Mouse (Mus musculus) T-helper 2 cell (primary cell): ENCODE measurements around the gene Trpm8.

Experiments
- in situ Hi-C: fragments of 300-600 bp; cut with MboI, MseI; formaldehyde crosslinking; loops from one replicate; pipeline ENCODE4 v1.15.1; 2025; ENCODE audit warnings: high pct_unique_total_duplicates

Trpm8 gene

DNA sequence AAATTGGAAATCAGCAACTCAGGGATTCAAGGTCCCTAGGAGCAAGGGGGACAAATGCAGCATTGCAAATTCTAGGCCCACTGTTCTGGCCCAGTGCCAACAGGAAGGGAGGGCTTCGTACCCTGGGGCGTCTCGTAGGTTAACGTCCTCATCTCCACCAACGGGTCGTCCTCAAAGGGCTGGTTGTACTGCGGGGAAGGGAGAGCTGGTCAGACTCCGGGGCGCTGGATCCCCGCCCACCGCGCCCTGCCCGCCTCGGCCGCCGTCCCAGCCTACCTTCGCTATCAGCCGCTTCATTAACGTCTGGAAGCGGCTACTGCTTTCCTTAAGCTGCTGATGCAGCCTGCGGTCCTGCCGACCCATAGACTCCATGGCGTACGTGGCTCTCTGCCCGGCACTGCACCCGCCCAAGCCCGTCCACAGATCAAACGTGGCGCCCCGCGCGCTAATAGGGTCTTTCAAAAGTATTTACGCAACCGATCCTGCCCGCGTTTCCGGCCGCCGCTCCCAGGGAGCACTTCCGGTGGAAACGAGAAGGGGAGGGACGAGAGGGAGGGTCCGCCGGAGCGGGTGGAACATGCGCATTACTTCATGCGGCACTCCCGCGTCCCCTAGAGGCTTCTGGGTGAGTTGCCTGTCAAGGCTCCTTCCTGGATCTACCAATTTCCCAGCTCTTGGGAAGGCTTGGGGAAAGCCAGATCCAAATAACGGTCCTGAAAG lies at the start of gene Trpm8, which contains the start of gene Hjurp:
Gene Trpm8, plus strand, starts transcription at position 564 of the 720 bp plus-strand sequence.
Gene Hjurp, minus strand, starts transcription at position 536 of the 720 bp plus-strand sequence.
- in situ Hi-C loops: no loop called here

DNA sequence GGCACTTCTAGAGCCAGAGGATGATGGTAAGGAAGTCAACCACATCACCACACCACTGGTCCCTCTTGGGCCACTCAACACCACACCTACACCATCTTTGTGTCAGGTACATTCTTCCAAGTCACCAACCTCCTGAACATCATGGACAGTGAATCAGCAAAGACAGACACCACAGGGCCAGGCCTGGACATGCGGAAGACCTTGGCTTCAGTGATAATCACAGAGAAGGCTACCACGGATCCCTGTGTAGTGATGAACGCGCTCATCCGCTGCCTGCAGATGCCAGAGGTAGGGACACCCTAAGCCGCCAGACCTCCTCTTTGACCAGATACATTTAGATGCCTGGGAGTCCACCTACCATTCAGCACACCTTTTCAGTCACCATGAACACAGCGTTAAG lies 49.3 kb upstream of the Trpm8 start:
- in situ Hi-C loops: no loop called here

DNA sequence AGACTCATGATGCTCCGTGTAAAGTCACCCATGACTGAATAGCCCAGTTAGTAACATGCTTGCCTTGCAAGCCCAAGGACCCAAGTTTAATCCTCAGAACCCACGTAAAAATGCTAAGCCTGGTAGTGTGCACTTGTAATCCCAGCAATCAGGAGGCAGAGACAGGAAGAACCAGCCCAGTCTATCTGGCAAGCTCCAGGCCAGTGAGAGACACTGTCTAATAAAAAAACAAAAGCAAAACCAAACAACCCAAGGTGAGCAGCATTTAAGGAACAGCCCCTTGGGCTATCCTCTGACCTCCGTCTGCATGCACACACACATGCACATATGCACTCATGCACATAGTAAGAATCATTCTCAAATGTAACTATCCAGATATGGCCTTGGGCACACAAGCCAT lies 47.9 kb upstream of the Trpm8 start:
- in situ Hi-C loops: no loop called here

DNA sequence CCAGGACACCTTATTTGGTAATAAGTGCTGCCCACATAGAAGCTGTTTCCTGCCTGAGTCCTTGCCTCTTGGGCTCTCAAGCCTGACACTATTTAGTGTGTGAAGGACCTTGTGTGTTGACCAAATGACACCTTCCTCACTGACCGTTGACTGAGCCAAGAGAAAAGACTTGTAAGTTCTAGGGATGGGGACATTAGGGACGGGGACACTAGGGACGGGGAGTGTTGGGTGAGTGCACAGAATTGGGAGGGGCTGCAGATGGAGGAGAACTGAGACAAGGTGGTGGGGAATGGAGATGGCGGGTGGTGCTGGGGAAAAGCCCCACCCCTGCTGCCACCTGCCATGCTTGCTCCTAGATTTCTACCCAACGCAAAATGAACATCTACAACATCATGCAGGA lies 47.5 kb upstream of the Trpm8 start:
- in situ Hi-C loops: no loop called here

DNA sequence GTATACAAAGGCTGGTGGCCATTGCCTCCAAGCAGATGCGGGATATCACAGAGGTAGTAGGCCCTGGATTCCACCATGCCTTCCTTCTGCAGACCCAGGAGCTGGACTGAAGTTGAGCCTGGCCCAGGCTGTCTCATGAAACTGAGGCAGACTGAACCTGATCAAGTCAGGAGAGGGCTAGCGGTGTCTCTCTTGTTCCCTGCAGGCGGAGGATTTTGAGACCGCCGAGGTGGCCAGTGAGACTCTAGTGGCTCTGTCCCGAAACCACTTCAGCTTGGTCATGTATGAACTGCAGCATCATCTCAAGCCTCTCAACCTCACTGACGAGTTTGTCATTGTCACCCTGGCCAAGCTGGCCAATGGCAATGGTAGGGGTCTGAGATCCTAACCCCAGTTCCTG lies 47.0 kb upstream of the Trpm8 start:
- in situ Hi-C loops: no loop called here

DNA sequence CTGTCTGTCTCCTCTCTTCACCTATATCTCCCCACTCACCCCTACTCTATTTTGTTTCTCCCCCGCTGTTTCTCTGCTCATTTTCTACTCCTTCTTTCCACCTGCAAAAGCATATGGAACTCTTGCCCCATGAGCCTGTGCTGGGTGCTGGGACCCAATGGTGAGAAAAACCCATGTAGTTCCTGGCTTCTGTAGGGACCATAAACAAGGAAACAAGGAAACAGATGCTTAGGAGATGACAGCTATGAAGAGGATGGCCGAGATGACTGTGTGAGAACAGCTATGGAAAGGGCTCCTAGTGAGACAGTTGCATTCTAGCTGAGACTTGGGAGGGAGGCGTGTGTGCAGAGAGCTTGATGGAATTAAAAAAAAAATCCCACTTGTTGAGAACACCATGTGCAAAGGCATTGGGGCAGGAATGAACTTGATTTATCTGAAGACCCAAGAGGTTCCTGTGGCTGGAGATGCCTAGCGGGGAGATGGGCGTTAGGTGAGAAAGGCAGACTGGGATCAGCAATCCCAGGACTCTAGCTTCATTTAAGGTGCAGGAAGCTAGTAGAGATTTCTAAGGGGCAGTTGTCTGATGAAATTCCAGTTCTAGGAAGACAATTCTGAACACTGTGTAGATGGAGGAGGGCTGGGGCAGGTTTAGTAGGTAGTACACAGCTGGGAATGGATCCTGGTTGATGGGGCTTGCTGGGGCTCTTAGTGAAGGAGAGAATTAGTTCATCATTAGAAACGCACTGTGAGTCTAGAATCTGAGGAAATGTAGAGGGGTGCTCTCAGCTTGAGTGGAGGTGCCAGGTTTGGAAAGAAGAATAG lies 46.3 kb upstream of the Trpm8 start:
- in situ Hi-C loops: no loop called here

DNA sequence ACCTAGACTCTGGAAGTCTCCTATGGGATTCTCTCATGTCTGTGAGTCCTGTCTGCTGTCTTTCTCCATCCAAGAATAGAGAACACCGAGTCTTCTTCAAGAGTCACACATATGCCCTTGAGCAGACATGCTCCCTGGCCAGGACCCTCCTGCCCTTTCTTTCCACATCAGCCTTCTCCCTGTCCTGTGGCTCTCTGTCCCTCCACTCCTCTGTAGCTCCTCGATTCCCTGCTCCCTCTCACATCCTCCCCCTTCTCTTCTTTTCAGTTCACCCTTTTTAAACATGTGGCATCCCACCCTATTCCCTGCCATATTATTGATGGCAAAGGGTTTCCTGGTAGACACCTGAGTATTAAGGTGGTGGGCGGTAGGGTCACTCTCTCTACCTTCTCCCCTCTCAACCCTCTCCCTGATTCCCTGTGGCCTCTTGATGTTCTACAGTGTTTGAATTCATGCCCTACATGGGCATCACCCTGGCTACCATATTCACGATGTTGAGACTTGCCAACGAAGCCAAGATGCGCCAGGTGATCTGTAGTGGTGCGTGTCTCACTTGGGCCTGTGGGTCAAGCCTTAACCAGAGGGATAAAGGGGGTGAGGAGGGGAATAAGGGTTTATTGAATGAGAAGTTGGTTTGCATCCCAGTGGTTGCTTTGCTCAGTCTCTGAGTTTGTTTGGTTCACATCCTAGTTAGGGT lies 45.5 kb upstream of the Trpm8 start:
- in situ Hi-C loops: no loop called here

DNA sequence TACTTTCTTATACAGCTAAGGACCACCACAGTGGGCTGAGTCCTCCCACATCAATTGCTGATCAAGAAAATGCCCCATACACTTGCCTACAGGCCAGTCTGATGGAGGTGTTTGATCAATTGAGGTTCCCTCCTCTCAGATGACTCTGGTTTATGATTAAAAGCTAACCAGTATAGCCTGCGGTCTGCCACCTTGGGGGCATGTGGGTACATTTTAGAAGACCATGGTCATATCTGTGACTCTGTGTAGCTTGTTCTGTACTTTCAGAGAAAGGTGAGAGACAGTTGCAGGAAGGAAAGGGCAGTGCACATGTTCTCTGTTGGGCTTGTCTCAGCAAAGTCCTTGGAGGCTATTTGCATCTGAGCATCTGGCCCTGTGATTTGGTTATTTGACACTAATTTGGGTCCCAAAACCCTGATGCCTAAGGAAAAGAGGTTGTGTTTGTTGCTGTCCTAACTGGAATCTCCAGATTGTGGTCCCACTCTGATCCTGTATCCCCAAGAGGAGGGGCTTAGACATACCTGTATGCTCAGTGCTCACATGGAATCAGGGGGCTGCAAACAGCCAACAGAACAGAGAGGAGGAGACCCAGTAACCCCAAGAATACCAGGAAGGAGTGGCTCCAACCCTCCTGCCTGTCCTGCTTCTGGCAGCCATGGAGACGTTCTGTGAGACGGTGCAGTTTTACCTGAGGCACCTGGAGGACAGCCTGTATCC lies 44.6 kb upstream of the Trpm8 start:
- in situ Hi-C loops: no loop called here

DNA sequence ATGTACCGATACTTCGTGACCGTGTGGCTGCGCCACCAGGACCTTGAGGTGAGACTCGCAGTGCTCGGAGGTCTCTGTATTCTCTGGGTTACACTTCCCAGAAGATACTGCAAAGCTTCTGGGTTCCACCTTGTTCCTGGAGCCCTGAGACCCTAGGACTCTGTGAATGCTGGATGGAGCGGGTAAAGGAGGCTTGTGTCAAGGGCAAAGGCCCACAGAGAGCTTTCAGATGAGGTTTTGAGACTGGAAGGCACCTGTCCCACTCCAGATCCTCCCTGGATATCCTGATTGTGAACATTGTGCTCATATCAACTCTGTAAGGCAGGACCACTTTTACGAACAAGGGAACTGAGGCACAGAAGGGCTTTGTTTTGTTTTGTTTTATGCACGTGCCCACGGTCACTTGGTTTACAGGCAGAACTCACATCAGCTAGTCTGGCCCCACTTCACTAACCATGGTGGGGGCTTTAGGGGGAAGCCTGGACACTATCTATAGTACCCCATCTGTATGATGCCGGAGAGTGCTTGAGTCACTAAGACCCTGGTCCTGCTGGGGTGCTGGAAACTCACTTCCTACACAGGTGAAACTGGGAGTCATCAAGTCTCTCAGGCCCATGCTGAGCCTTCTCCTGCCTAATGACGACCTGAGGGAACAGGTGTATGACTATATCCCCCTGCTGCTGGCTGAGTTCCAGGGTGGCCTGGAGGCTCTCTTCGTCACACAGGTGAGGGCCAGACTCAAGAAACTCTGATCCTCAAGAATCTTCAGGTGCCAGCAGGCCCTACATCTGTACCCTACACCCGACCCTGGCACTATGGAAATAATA lies 43.8 kb upstream of the Trpm8 start:
- in situ Hi-C loops: no loop called here

DNA sequence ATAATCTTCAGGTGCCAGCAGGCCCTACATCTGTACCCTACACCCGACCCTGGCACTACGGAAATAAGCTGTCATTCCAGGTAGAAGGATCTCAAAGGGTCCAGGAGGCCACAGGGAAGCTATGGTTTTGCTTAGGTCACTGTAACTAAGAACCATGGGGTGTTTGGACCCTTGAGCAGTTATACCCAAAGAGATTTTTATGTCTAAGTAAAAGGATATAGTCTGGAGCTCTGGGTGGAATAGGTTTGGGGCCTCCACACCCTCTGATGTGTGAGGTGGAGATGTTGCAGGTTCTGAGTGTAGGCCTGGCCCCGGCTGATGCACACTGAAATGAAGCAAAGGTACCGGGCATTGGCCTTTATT lies 43.2 kb upstream of the Trpm8 start:
- in situ Hi-C loops: no loop called here

DNA sequence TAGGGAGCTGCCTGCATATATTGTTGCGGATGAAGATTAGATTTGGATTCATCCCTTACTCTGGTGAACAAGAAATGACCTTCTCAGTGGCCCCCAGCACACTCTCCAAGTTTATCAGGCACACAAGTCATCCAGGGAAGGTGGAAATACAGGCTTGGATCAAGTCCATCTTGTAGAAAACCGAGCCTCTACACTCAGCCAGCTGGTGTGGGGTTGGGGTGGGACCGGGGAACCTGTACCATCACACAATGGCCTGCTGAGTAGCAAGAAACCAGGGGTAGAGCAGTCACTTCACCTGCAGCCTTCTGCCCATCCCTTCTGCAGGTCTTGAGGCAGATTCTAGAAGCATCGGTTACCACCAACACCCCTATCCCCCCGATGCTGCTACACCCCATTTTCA lies 42.8 kb upstream of the Trpm8 start:
- in situ Hi-C loops: no loop called here

DNA sequence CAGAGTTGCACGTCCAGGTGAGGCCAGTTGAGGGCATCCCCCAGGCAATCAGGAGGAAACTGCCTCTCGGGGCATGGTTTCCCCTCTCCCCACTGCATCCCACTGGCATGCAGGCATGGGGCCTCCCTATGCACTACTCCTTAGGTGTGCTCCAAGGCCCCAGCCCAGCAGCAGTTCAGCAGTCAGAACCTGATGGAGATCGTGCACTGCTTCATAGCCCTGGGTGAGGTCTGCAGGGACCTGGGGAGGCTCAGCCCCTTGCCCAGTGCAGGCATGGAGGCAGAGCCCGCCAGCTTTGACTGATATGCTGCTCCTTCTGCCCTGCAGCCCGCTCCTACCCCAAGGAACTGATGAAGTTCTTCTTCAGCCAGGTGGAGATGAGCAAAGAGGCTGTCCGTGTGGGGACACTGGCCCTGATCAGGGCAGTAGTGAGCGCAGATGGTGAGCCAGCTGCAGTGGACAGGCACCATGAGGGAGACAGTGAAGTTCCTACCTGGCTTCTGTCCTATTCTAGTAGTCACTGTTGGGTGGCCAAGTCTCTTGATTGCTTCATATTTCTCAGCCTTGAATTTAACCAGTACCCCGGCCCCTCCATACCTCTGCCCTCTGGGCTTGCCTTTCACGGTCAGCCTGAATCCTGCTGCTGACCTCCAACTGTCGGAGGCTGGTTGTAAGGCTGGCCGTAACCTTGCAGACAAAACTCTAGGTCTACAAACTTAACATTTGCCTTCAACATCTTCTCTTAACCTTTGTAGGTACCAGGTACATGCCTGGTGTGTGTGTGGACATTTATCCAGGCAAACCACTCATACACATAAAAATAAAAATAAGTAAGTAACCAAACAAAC lies 42.2 kb upstream of the Trpm8 start:
- in situ Hi-C loops: no loop called here

DNA sequence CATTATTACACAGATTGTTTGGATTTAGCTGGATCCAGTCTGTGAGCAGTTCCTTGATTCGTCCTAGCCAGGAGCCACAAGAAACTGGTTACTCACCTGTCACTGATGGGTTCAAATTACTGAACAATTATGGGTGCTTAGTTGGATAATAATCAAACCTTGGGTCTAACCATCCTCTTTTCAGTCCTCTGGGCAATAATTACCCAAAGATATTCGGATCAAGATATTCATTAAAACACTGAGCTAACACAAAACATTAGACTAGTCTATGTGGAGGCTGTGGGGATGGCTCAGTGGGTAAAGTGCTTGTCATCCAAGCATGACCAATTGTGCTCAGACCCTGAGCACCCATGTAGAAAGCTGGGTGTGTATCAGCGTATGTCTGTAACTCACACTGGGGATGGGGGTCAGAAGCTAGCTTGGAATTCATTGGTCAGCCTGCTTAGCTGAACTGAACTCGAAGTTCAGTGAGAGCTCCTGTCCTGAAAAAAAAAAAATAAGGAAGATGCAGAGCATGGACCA lies 41.5 kb upstream of the Trpm8 start:
- in situ Hi-C loops: no loop called here

DNA sequence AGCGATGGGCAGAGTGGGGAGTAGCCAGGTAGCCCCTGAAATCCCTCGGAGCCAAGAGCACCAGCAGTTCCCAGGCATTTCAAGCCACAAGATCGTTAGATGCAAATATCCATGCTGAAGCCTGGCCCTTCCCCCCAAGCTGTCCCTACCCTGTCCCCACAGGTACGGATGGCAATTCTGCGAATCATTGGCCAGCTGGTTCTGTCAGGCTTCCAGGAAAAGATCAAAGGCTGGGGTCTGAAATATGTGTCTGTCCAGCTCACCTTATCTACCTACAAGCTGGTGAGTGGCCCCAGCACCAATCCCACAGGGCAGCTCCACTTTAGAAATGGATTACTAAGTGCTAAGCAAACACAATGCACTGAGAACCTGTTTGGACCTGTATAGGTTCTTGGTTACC lies 40.1 kb upstream of the Trpm8 start:
- in situ Hi-C loops: no loop called here

DNA sequence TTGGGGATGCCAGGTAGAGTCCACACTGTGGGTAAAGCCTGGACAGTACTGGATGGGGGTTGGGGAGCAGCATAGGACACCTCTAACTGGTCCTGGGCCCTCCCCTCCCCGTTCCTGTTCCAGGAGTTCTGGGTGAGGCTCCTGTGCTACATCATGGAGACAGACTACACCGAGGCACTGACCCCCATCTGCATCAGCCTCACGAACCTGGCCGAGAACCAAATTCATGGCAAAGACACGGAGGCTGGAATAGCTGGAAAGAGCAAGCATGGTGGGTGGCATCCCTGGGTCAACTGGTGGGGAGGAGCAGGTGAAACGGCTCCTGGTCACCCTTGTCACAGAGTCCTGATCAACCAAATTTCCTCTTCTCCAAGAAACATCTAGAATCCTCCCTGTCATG lies 38.7 kb upstream of the Trpm8 start:
- in situ Hi-C loops: no loop called here

DNA sequence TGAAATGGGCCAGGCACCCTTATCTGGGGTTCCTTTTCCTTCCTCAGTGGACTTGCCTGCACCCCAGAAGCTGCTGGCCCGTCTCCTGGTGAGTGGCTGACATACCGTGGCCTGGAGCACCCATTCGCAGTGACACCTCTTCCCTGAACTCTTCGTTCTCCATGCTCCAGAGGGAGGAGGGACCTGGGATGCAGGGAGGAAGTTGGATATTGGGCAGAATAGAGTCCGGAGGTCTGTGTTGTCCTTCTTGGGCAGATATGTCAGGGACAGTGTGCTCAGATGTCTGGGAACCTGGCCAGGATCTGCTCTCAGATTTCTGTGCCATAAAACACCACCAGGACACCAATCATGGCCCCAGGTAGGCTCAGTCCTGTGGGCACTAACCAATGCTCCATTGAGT lies 37.4 kb upstream of the Trpm8 start:
- in situ Hi-C loops: no loop called here

DNA sequence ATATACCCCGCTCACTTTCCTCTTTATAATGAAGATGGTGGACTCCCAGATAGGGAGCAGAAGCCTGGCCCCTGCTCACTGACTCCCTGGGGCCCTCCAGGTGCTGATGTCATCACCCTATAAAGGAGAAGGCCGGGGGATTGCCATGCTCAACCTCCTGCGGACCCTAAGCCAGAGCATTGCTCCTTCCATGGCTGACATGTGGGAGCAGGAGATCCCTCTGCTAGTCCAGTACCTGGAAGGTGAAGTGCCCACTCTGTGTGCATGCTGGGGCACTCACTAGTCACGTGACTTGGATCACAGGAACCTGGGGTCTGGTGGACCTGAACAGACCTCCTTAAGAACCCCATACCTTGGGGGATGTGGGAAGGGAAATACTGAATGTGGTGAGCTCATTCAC lies 36.9 kb upstream of the Trpm8 start:
- in situ Hi-C loops: no loop called here

DNA sequence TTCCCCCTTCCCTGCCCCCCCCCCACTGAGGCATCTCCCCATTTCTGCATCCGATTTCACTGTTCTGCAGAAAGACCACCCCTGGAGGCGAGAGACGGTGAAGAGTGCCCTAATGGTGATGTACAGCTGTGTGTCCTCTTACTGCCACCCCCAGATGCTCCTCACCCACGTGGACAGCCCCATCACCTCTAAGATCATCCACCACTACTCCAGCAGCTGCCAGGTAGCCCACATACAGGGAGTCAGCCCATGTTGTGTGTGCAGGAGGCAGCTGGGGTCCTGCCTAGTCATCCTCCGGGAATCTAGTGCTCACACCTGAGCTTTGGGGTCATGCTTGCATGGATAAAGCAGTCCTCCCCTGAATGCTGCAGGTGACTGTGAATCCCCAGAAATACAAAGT lies 33.6 kb upstream of the Trpm8 start:
- in situ Hi-C loops: no loop called here

DNA sequence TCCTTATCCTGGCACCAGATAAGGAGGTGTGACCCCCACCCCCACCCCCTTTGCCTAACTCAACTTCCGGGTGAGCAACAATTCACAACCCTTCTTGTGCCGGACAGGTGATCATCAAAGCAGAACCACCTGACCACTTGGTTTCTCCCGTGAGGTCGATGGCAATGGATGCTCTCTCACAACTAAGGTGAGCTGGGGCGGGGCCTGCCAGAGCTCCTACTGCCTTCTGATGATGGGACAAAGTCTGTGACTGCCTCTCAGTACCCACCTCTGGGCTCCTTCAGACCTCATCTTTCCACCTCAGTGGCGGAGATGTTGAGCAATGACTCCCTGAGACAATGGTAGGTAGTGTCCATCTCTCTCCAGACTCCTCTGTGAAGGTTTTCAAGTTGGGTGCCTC lies 31.6 kb upstream of the Trpm8 start:
- in situ Hi-C loops: no loop called here

DNA sequence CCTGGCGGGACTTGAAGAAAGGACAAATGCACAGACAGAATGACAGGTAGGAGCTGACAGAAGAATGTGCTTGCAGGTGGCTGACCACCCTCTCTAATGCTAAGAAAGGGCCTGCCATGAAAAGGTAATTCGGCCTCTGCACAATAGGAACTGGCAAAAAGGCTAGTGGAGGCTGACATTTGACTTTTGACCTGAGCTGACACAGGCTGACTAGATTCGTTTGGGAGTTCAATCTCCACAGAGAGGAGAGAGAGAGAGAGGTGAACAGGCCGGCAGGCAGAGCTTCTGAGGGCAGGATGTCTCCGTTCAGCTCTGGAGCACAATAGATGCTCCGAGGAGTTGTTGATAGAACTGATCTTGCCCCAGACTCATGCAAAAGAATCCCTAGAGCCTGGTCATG lies 31.1 kb upstream of the Trpm8 start:
- in situ Hi-C loops: no loop called here
